Mouse (Mus musculus) myocyte (in vitro differentiated cells): ENCODE results near the gene Cenpu.

Experiments
- CEBPB ChIP-seq: IDR thresholded peaks from 2 replicates; pipeline ENCODE4 v1.6.1; 2011; ENCODE audit warnings: mild to moderate bottlenecking, moderate library complexity; ENCODE audit not compliant: poor library complexity, insufficient read depth, severe bottlenecking
- E2F4 ChIP-seq: IDR thresholded peaks from one replicate; pipeline ENCODE4 v1.6.1; 2011; ENCODE audit warnings: mild to moderate bottlenecking, control low read depth, moderate library complexity; ENCODE audit not compliant: insufficient read depth
- MAX ChIP-seq: IDR thresholded peaks from one replicate; pipeline ENCODE4 v1.6.1; 2011; ENCODE audit warnings: low read depth, mild to moderate bottlenecking, control low read depth
- MYOD1 ChIP-seq, 3 experiments: IDR thresholded peaks; one replicate each; pipeline ENCODE4 v1.6.1; 2011; ENCODE audit warnings: control low read depth in 2 of 3, low read depth in 2 of 3, mild to moderate bottlenecking in 2 of 3, moderate library complexity in 1 of 3; ENCODE audit not compliant: insufficient read length in 2 of 3, control insufficient read depth in 1 of 3
- MYOG ChIP-seq, 3 experiments: IDR thresholded peaks; one replicate each; pipeline ENCODE4 v1.6.1; 2011; ENCODE audit warnings: control low read depth in 2 of 3, low read depth in 2 of 3, mild to moderate bottlenecking in 2 of 3; ENCODE audit not compliant: insufficient read length in 2 of 3, control insufficient read depth in 1 of 3, insufficient read depth in 1 of 3
- POLR2A ChIP-seq: IDR thresholded peaks from one replicate; pipeline ENCODE4 v1.6.1; 2011; ENCODE audit warnings: low read depth, mild to moderate bottlenecking, control low read depth, moderate library complexity; ENCODE audit not compliant: insufficient read length
- POLR2AphosphoS2 ChIP-seq: IDR thresholded peaks from one replicate; pipeline ENCODE4 v1.6.1; 2011; ENCODE audit warnings: low read depth, control low read depth; ENCODE audit not compliant: insufficient read length
- REST ChIP-seq: IDR thresholded peaks from one replicate; pipeline ENCODE4 v1.6.1; 2011; ENCODE audit warnings: mild to moderate bottlenecking, control low read depth, moderate library complexity; ENCODE audit not compliant: insufficient read depth, insufficient read length
- TCF12 ChIP-seq: IDR thresholded peaks from one replicate; pipeline ENCODE4 v1.6.1; 2011; ENCODE audit warnings: mild to moderate bottlenecking, control low read depth; ENCODE audit not compliant: poor library complexity, insufficient read depth, severe bottlenecking
- TCF3 ChIP-seq: IDR thresholded peaks from one replicate; pipeline ENCODE4 v1.6.1; 2011; ENCODE audit warnings: low read depth, control low read depth; ENCODE audit not compliant: insufficient read length
- USF1 ChIP-seq: IDR thresholded peaks from one replicate; pipeline ENCODE4 v1.6.1; 2011; ENCODE audit warnings: low read depth, mild to moderate bottlenecking, control low read depth, moderate library complexity

GRCm38 (mm10) chr8:46612913-46613312 lies 61.1 kb downstream of the Cenpu start:
- TF ChIP-seq POLR2A = no peak
- TF ChIP-seq TCF3 = no peak
- TF ChIP-seq TCF12 = peak; percentile 61
- no peak for TF ChIP-seq MAX
- TF ChIP-seq POLR2AphosphoS2 = no peak
- no peak for TF ChIP-seq USF1
- TF ChIP-seq MYOG (IDR thresholded peaks at IDR 0.05; ENCODE audit: control insufficient read depth in 1 of 3, insufficient read depth in 1 of 3, insufficient read length in 2 of 3, low read depth in 2 of 3) = peak in 2 of 3 experiments; percentile 29 to 70
- no peak for TF ChIP-seq CEBPB
- no peak for TF ChIP-seq E2F4
- no peak for TF ChIP-seq REST
- TF ChIP-seq MYOD1 (IDR thresholded peaks at IDR 0.05; ENCODE audit: control insufficient read depth in 1 of 3, insufficient read length in 2 of 3, low read depth in 2 of 3) = peak in 2 of 3 experiments; percentile 59 to 73
